Mouse (Mus musculus): Measurements from ENCODE around the gene Arl8b. TPM values are rescaled to one million over a fixed set of nuclear protein-coding genes. Genes with fewer than 3 reads are reported as not detected.

The Arl8b gene
- total RNA-seq (2014; fragmentation: Nextera tagmentation) (50.7 and 76.2 TPM in 2 replicates), total RNA-seq (2017) (55.7 and 58.4 TPM in 2 replicates)

DNA sequence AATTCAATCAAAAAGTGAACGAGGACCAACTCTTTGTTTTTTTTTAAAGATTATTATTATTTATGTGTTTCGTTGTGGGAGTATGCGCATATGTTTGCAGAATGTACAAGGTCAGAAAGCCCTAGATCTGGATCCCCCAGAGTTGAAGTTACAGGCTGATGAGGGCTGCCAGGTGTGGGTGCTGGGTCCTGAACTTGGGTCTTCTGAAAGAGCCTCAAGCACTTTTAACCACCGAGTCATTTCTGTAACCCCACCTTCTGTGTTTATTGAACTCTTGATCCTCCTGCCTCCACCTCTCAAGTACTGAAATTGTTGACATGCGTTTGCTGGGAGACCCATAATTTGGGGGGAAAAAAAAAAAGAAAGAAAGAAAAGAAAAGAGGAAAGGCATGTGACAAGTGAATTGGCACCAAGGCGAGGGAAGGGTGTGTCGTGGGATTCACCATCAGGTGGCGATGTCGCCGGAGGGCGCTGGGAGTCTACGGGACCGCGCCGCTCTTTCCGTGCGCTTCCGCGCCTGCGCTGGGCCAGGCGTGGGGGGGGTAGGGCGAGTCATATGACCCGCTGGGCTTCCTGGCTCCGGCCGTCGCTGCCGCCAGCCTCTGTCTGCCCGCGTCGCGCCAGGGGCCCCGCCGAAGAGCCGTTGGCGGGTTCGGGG is at the start of gene Arl8b:
Arl8b (plus strand) TSS at position 574 of the 658 bp plus-strand sequence.
- peak; percentile 82 for ATAC-seq (replicated peaks; ENCODE audit: low FRiP score, low TSS enrichment, poor library complexity, severe bottlenecking)

DNA sequence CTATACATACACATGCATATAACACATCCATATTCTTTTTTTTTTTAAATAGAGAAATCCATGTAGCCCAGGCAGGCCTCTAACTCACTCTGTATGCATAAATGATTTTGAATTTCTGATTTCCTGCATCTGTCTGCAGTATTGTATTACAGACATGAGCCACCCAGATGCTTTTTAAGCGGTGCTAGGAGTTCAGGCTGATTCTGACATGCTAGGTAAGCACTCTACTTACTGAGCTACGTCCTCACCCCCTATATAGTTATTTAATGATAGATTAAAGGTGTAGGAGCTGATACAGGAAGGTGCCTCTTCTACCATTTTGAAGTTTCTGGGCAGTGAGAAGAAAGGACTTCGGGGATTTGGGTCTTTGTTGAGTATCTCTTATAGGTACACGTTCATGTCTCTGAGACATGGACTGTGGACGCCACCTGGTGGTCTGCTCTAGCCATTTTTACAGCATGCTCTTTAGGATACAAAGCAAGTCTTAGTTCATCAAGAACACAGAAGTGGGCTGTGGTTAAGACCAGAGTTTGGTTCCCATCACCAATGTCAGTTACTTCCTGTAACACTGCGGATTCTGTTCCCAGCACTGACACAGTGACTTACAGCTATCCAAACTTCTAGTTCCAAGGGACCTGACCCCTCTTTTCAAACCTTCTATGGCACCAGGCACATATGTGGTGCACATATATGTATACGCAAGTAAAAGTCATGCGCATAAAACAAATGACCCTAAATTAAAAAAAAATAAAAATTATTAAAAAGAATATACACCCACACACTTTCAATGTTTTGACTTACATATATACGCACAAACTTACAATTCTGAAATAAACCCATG is 46.8 kb upstream of the Arl8b start:
- ATAC-seq (replicated peaks; ENCODE audit: low FRiP score, low TSS enrichment, poor library complexity, severe bottlenecking) = peak; percentile 74

DNA sequence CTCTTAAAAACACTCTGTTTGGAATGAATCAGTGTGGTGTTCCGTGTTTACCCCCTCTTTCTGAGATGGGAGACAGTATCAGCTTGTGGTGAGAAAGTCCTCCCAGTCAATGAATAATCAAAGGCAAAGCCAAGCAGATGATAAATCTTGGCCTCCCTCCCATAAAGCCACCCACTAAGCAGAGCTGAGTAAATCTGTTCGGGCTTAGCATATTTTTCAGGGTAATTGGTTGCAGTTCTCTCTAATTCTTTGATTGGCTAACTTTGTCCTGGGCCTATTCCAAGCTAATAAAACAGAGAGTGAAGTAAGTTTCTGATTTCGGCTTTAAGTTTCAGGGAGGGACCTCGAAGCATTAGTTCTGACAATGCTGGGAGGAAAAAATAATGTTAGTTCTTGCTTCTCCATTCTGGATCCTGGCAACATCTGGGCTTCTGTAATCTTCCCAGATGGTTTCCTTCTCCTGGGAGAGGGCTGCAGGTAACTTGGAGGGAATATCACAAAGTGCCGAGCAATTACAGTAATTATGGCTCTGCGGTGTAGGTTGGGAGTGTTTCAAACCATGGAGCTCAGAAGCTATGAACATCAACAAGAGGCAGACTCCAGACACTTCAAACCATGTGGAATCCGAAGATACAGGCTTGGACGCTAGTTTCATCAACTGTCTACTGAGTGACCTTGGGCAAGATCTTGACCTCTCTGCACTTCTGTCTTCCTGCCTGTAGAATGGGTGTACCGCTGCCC is 44.3 kb upstream of the Arl8b start:
- ATAC-seq (replicated peaks; ENCODE audit: low FRiP score, low TSS enrichment, poor library complexity, severe bottlenecking) = no peak

DNA sequence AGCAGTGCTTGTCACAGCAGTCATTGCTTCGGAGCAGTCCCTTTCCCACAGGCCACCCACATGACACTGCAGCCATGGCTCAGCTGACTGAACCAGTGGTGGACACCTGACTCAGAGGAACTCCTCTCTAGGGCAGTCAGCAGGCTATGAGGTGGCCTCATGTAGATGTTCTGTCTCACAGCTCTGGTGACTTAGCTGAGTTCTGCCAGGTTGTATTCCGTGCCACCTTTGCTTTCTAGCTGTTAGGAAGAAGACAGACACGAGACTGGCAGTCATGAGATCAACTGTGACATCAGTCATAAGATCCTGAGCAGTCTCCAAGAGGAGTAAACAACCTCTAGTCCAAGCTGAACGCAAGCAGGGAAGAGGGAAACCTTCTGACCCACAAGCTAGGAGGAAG is 42.3 kb upstream of the Arl8b start:
- ATAC-seq (replicated peaks; ENCODE audit: low FRiP score, low TSS enrichment, poor library complexity, severe bottlenecking) = no peak

DNA sequence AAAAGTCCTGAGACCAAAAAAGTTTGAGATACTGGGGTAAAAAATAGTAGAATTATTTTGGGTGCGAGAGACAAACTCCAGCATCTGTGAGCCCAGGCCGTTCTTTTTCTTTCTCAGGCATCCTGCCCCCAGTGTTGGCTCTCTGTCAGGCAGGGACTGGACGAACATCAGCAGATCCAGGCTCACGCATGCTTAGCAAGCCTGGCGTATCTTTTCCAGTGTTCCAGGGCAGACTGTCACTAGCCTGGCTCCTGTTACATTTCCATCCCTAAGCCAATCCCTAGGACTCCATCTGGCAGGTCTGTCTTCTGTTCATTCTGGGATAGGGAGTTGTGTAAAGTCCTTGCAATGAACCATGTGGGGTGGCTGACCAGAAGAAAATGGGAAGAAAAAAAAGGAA is 39.2 kb upstream of the Arl8b start:
- no peak for ATAC-seq (replicated peaks; ENCODE audit: low FRiP score, low TSS enrichment, poor library complexity, severe bottlenecking)

DNA sequence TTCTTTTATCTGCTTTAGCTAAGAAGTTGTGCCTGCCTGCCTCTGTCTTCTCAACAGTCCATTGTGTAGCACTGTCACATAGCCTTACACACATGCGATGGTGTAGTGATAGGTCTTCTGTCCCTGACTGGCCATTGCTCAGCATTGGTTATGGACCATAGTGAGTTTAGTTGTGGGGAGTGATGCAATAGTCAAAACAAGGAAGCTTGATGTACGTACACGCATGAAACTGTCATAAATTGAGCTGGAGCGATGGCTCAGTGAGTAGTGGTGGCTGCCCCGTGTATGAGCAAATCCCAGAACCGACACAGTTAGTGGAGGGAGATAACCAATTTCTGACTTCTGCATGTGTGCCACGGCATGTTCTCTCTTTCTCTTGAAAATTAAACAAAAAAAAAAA is 31.6 kb upstream of the Arl8b start:
- ATAC-seq (replicated peaks; ENCODE audit: low FRiP score, low TSS enrichment, poor library complexity, severe bottlenecking) = no peak

DNA sequence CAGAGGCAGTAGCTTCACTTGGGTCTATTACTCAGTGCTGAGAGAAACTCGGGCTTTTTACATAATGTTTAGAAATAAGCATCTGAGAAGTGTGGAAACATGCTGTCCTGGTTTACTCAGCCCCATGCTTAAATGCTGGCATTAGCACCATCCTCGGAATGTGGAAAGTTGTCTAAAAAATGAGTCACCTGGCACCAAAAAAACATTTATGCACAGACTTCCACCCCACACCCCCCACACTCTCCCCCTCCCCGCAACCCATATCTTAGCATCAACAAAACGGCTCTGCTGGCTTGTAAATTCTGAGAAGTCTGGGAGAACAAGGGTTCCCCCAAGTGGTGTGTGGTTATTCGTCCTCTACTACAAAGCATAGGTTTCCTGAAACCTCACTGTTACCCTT is 30.5 kb upstream of the Arl8b start:
- no peak for ATAC-seq (replicated peaks; ENCODE audit: low FRiP score, low TSS enrichment, poor library complexity, severe bottlenecking)

DNA sequence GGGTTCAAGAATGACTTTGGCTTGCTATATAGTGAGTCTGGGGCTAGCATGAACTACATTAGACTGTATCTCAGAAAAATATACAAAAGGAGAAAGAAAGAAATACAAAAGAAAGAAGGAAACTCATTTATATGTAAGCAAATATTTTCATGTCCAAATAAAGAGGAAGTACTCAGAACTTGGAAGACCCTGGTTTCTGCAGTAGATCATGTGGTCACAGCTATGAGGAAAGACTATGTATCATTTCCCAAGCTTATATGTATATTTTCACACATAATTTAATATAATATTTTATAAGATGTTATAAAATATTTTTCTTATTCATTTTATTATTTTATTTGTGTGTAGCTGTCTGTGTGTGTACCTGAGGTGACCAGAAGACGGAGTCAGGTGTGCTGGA is 29.4 kb upstream of the Arl8b start:
- ATAC-seq (replicated peaks; ENCODE audit: low FRiP score, low TSS enrichment, poor library complexity, severe bottlenecking) = no peak

DNA sequence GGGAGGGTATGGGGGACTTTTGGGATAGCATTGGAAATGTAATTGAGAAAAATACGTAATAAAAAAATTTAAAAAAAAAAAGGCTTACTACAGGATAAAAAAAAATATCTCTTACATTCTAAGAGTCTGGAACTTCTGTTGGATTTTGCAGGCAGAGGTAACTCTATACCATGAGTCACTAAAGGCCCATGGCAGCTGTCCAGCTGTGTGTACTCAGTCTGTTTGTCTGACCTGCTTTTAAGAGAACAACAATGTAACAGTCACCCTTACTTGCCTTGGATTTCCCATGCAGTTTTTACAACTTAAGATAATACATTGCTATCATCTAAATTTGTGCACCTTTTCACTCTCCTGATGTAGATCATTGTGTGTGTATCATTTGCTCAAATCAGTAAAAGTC is 28.5 kb upstream of the Arl8b start:
- ATAC-seq (replicated peaks; ENCODE audit: low FRiP score, low TSS enrichment, poor library complexity, severe bottlenecking) = no peak

DNA sequence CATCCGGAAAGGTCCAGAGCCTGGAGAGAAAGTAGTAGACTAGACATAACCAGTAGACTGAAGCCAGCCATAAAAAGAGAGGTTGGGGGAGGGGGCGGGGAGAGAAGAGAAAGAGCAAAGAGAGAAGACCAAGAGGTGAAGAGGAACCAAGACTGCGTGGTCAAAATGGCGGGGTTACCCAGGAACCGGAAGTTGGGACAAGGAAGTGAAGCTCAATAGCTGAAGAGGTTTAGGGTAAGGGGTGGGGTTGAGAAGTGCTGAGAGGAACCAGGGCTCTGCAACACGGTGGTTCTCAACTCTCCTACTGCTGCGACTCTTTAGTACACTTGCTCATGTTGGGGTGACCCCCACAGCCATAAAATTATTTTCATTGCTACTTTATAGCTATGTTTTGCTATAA is 27.0 kb upstream of the Arl8b start:
- no peak for ATAC-seq (replicated peaks; ENCODE audit: low FRiP score, low TSS enrichment, poor library complexity, severe bottlenecking)

DNA sequence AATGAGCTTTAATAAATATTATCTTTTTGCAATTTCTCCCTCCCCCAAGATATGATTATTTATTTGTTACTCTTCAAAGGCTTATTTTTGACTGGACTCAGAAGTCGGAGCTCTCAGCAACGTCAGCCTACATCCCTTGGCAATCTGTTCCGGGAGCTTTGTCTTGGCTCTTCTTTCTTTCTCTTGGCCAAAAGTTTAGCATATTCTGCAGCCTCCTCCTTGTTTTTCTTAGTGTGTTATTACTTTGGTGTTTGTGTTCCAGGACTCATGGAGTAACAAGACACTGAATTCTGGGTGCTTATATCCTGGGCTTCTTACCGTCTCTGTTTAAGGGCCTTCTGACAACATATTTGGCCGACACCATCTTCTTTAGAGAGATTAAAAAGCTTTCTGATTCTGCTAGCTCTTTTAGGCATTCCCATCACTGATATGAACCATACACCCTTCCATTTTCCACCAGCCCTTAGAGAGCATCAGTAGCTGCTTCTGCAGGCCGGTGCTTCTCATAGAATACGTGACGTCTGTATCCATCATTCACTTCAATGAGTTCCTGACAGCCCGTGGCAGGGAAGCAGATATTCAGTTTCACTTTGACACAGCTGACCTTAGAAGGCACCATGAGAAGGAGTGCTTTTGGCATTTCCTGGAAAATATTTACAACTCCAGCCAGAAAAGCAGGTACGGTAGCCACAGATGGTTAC is 23.8 kb upstream of the Arl8b start:
- ATAC-seq (replicated peaks; ENCODE audit: low FRiP score, low TSS enrichment, poor library complexity, severe bottlenecking) = no peak

DNA sequence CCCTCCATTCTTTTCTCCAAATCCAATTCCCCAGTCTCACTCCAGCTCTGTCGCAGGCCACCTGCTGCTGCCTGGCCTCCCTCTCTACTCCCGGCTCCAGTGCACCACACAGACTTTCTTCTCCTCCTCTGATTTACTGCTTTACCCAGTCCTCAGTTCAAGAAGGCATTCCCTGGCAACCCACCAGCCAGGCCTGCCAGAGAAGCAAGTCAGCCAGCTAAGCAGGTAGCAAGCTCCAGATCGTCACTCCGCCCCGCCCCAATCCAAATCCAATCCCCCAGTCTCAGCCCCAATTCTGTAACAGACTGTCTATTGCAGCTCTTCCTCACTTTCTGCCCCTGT is 23.2 kb upstream of the Arl8b start:
- ATAC-seq (replicated peaks; ENCODE audit: low FRiP score, low TSS enrichment, poor library complexity, severe bottlenecking) = no peak

DNA sequence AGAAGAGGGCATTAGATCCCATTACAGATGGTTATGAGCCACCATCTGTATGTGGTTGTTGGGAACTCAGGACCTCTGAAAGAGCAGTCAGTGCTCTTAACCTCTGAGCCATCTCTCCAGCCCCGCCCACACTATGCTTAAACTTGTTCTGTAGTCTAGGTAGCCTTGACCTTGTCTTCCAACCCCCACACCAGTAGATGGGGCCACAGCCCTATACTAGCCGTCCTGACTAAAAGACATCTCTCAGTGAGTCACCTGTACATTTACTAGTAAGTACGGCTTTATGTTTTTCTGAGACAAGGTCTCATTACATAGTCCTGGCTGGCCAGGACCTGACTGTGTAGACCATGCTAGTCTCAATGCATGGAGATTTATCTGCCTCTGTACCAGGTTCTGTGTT is 12.0 kb upstream of the Arl8b start:
- ATAC-seq (replicated peaks; ENCODE audit: low FRiP score, low TSS enrichment, poor library complexity, severe bottlenecking) = no peak

DNA sequence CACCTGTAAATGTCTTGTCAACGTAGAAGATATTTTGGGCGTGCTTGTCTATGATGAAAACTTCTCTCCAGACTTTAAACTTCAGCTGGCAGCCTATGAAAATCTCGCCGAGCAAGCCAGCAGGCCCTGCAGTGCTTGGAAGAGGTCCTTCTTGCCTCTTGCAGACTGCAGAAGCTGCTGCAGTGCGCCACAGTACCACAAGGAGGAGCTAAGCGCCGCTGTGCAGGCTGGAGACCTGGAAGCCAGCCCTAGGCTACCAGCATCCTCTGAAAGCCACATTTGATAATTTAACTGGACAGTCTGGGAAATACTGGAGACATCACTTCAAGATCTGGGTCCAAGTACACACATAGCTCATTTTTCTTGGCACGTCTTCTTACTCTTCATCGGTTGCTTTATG is 10.0 kb upstream of the Arl8b start:
- peak; percentile 94 for ATAC-seq (replicated peaks; ENCODE audit: low FRiP score, low TSS enrichment, poor library complexity, severe bottlenecking)

DNA sequence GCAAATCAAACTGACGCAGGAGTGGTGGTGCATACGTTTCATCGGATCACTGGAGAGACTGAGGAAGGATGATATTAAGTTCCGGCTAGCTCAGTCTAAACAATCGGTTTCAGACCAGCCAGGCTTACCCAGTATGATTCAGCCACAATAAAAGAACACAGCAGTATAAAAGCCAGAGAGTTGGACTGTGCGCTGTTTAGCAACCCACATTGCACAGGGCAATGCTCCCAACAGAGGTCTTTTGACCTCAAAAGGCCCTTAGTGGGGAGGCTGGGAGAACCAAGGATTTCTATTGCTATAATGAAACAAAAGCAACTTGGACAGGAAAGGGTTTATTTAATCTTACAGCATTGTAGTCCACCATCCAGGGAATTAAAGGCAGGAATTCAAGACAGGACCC is 9.4 kb upstream of the Arl8b start:
- no peak for ATAC-seq (replicated peaks; ENCODE audit: low FRiP score, low TSS enrichment, poor library complexity, severe bottlenecking)

DNA sequence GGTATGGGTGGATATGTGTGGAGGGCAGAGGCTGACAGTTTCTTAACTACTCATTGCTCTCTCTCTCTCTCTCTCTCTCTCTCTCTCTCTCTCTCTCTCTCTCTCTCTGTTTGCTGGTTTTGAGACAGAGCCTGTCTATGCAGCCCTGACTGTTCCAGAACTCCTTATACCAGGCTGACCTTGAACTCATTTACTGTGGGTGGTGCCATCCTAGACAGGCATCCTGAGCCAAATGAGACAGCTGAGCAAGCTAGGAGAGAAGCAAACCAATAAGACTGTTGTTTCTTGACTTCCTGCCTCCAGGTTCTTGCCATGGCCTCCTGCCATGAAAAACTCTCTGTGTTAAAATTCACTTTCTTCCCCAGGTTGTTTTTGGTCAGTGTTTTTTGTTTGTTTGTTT is 6.6 kb upstream of the Arl8b start:
- ATAC-seq (replicated peaks; ENCODE audit: low FRiP score, low TSS enrichment, poor library complexity, severe bottlenecking) = no peak

DNA sequence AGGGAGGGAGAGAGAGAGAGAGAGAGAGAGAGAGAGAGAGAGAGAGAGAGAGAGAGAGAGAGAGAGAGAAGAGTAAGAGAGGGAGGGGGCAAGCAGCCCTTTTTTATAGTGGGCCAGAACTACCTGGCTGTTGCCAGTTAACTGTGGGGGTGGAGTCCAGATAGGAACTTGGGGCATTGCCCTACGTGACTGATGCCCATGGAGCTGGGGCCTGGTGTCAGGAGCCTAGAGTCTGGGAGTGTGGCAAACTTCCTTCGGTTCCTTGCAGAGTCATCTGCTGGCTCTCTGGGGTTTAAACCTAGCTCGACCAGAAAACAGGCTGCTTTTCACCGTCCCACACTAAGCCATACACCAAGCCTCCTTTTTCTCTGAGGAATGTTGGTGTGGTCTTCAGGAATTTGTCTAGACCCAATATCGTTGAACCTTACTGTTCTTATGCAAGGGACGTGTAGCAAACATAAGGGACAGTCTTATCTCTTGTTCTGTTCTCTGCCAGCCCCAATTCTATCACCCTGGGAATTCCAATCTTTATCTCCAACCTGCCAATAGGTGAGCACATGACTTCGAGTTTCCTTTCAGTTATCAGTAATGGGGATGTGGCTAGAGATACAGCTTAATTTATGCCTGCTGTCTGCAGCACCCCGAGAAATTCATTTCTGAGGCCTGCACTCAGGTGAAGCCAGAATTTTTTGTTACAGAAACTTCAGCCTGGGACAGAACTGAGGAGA is 5.2 kb upstream of the Arl8b start:
- ATAC-seq (replicated peaks; ENCODE audit: low FRiP score, low TSS enrichment, poor library complexity, severe bottlenecking) = no peak

DNA sequence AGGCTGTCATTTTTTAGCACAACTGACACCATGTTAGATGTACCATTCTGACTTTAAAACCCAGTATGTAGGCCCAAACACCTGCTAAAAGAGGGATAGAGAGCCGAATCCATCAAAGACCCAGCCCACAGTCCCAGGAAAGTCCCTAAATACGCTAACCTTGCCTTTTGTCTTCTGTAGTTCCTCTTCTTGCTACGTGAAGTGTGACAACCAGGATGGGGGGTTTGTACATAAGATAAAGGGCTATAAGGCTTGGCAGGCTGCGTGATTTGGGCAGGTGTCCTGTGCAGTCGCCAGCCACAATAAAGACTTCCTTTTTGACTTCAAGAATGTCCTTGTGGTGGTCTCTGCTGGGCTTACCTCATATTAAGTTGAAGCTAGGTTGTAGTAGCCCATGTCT is 4.5 kb upstream of the Arl8b start:
- ATAC-seq (replicated peaks; ENCODE audit: low FRiP score, low TSS enrichment, poor library complexity, severe bottlenecking) = no peak

DNA sequence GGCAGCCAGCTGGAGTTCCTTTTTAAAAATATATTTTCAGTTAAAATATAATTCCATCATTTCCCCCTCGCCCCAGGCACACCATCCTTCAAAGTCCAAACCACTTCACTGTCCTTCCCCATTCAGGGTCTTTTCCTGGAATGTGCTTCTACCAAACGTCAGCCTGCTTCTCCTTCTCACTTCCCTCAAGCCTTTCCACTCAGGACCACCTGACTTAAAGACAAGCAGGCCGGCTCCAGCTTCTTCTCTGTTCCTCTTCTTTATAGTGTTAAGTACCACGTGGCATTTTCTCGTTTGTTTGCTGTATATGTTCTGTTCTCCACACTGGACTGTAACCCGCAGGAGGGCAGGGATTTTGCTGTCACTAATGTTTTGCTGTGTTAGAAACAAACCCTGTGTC is 1.0 kb upstream of the Arl8b start:
- no peak for ATAC-seq (replicated peaks; ENCODE audit: low FRiP score, low TSS enrichment, poor library complexity, severe bottlenecking)
